8 mouse cellular contexts compared by ENCODE assay signal in genomic region chr19:23972881-23973649, GRCm38 (mm10). TPM values are rescaled to one million over a fixed set of nuclear protein-coding genes. Genes with fewer than 3 reads are reported as not detected.
A peak's percentile ranks its signal among the peaks of the same experiment; 100 is the strongest.
DNase-seq lines count a peak whose midpoint lies in the region; ATAC-seq and TF ChIP-seq lines count a peak whose summit lies in the region.

No protein-coding gene starts in this region.

- no peaks in the 10 kb centered on the region; the same call in 1 of the 2 replicates for H3K27me3 ChIP-seq in forebrain, embryonic 15.5 days
- H3K27me3 ChIP-seq in lung, postnatal 0 days (replicated peaks; ENCODE audit: insufficient read depth, low read length), result no peaks in the 10 kb centered on the region

- WGBS in forebrain, embryonic 15.5 days, result 60% methylated on average over 16 of the region's 16 CpGs
- 55% methylated on average over 16 of the region's 16 CpGs for WGBS in lung, postnatal 0 days

- 0 out of 2 replicates have a peak overlapping the region, but pooled peaks have one; percentile 7 for H3K9ac ChIP-seq in forebrain, embryonic 15.5 days (replicated peaks)
- no peak overlapping the region for H3K9ac ChIP-seq in lung, postnatal 0 days (replicated peaks; ENCODE audit: low read depth)

- 0 out of 2 replicates have a peak overlapping the region, but pooled peaks have one; percentile 8 for H3K27ac ChIP-seq in forebrain, embryonic 15.5 days (replicated peaks)
- H3K27ac ChIP-seq in lung, postnatal 0 days (ENCODE audit: low read length), result peak overlapping the region; percentile 51

- no peaks in the 10 kb centered on the region for H3K36me3 ChIP-seq in forebrain, embryonic 15.5 days
- peaks cover 14% of the 10 kb centered on the region; the same call in 1 of the 2 replicates for H3K36me3 ChIP-seq in lung, postnatal 0 days (ENCODE audit: insufficient read depth, low read length)

- TF ChIP-seq CTCF in lung, postnatal 0 days (IDR thresholded peaks at IDR 0.05), result peak; percentile 40

- H3K4me1 ChIP-seq in forebrain, embryonic 15.5 days, result peaks cover 12% of the 10 kb centered on the region
- H3K4me1 ChIP-seq in lung, postnatal 0 days (ENCODE audit: insufficient read depth, low read depth, low read length), result peaks cover 8% of the 10 kb centered on the region; the same call in 1 of the 2 replicates

- peak; percentile 90 for ATAC-seq in forebrain, embryonic 15.5 days (replicated peaks)
- ATAC-seq in lung, postnatal 0 days, result peak; percentile 63

- no peak overlapping the region for H3K4me3 ChIP-seq in forebrain, embryonic 15.5 days
- H3K4me3 ChIP-seq in lung, postnatal 0 days (ENCODE audit: low read depth, low read length), result no peak overlapping the region

- no peak overlapping the region for H3K4me2 ChIP-seq in forebrain, embryonic 15.5 days (replicated peaks)
- H3K4me2 ChIP-seq in lung, postnatal 0 days (replicated peaks; ENCODE audit: low read depth, low read length), result no peak overlapping the region

- H3K9me3 ChIP-seq in forebrain, embryonic 15.5 days, result no peaks in the 10 kb centered on the region
- no peaks in the 10 kb centered on the region for H3K9me3 ChIP-seq in lung, postnatal 0 days (ENCODE audit: low read length)

- peak; percentile 44 for DNase-seq in testis, postnatal 14 days (ENCODE audit: low spot score)
- DNase-seq in testis, postnatal 10 days (ENCODE audit: low spot score), result no peak
- DNase-seq in heart, postnatal 4 days, result peak; percentile 76
- peak; percentile 88 for DNase-seq in lung, postnatal 0 days (ENCODE audit: low spot score)
- no peak for DNase-seq in urinary bladder, postnatal 10 days (ENCODE audit: low spot score)
- no peak for DNase-seq in spleen, postnatal 10 days (ENCODE audit: low spot score in 2 of 2)
- DNase-seq in embryo, embryonic 9.5 days (ENCODE audit: extremely low spot score), result no peak

- TF ChIP-seq EP300 in lung, postnatal 0 days (IDR thresholded peaks at IDR 0.05), result no peak

RNA-seq across cellular contexts. Expression of gene Fam189a2, which starts 57.8 kb away (rescaled TPM):
- polyA plus RNA-seq in forebrain, embryonic 15.5 days (2015; fragmentation: Nextera tagmentation; extraction: Ambion mirVana), result 0.48 and 0.57 TPM in 2 replicates
- 10 to 100 TPM; 85.3 to 88.9 TPM for total RNA-seq in heart, postnatal 4 days (2021)
- 22.6 and 26.2 TPM in 2 replicates for polyA plus RNA-seq in lung, postnatal 0 days (2015; fragmentation: Nextera tagmentation; extraction: Ambion mirVana)

Comparison
In these comparisons a context has a peak if more than half of its experiments do, and no peak if none do; other contexts are left out.
1. DNase-seq: peak in testis, postnatal 14 days (single experiment), heart, postnatal 4 days (single experiment) and lung, postnatal 0 days (single experiment); none in testis, postnatal 10 days (single experiment), urinary bladder, postnatal 10 days (single experiment), spleen, postnatal 10 days (0 of 2) and embryo, embryonic 9.5 days (single experiment).
2. RNA of gene Fam189a2, which starts 57.8 kb away (polyA plus RNA-seq): 22.6 to 26.2 TPM in lung, postnatal 0 days; 0.48 to 0.57 TPM in forebrain, embryonic 15.5 days; every median in the first group is over 10 times any median in the second.